Mouse (Mus musculus) frontal cortex, postnatal 14 days (tissue): Measurements from ENCODE around the gene Thada.

Source experiments
- DNase-seq, 2 experiments: peaks; one replicate each; pipeline ENCODE4 v3.0.0; 2022; ENCODE audit warnings: low spot score in 2 of 2

The Thada gene

GRCm38 (mm10) chr17:84186451-84187202 is 279.4 kb downstream of the Thada start:
- no peak for DNase-seq

DNA sequence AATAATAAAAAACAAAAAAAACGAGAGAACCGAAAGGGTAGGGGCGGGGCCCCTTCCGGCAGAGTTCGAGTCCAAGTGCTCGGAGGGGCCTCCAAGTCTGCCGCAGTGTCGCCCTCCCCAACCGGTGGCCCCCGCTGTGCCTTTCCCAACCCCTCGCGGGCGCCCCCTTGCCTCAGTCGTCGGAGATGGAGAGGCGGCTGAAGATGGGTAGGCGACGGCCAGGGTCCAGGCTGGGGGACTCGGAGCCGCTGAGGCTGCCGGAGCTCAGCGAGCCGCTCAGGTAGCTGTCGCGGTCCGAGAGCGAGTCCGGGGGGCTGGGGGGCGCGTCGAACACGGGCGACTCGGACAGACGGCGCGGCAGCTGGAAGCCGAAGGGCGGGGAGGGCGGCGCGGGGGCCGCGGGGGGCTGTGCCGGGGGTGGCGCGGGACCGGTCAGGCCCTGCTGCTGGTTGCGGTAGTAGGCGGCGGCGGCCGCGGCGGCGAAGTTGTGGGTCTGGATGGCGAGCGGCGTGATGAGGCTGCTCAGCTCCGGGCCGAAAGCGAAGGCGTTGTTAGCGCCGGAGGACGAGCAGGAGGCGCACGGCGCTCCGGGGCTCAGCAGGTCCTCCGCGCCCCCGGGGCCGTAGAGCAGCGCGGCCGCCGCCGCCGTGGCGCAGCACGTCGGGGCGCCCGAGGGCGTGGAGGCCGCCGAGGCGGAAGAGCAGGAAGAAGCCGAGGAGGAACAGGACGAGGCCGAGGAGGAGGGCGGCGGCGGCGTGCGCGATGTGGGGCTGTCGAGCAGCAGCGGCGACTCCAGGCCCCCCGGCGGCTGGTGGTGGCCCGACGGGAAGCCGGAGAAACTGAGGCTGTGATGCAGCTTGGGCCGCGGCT is 280.2 kb downstream of the Thada start:
- no peak for DNase-seq

DNA sequence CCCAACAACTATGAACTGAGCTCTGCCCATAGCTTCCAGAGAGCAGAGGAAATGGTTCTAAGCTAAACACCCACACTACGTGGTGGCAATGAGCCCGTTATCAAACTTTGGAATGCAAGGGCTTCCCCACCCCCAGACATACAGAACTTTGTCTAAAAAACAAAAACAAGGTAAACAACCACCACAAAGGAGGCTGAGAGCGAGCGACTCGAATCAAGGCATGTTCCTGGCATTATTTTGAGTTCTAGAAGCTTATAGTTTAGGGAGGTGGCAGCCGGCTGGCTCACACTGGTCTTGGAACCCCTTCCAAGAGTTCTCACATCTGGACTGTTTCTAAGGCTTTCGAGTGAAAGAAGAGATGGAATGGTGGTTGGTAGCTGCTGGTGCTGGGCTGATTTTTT is 281.0 kb downstream of the Thada start:
- no peak for DNase-seq

- peak; percentile 56 to 73 for DNase-seq
Measured at GRCm38 (mm10) chr17:84183291-84183781, 282.7 kb downstream of the Thada start.

- no peak for DNase-seq
Measured at GRCm38 (mm10) chr17:84182311-84183271, 283.4 kb downstream of the Thada start.

DNA sequence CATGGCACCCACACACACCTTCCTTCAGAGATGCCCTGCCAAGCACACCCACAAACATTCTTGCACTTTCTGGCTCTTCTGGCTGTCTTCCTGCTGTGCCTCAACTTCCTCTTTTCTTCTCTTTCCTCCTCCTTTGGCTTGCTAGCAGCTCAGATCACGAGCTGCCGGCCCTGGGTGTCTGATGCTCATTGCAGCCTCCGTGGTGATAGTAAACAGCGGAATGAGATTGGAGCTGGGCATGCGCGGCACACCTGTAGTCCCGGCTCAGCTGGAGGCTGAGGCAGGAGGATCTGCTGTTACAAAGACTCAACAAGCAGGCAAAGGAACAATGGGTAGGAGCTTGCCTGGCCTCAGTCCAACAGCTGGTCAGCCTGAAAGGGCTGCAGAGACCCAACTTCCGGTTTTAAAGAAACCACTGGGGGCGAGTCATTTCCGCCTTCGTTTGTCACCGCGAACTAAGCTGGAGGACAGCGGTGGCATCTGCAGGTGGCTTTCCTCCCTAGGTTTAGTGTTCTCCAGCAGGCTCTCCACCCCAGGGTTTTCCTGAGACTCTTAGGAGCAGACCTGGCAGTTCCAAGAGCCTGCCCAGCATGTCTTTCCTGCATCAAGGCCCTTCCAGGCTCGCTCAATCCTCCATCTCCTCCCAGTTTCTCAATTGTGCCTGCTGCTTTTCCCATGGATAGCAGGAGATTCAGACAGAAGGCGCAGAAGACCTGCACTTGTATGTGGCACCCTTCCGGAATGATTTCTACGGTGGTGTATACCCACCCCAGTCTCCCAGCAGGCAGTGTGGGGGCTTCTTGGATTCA is 284.3 kb downstream of the Thada start:
- no peak for DNase-seq

DNA sequence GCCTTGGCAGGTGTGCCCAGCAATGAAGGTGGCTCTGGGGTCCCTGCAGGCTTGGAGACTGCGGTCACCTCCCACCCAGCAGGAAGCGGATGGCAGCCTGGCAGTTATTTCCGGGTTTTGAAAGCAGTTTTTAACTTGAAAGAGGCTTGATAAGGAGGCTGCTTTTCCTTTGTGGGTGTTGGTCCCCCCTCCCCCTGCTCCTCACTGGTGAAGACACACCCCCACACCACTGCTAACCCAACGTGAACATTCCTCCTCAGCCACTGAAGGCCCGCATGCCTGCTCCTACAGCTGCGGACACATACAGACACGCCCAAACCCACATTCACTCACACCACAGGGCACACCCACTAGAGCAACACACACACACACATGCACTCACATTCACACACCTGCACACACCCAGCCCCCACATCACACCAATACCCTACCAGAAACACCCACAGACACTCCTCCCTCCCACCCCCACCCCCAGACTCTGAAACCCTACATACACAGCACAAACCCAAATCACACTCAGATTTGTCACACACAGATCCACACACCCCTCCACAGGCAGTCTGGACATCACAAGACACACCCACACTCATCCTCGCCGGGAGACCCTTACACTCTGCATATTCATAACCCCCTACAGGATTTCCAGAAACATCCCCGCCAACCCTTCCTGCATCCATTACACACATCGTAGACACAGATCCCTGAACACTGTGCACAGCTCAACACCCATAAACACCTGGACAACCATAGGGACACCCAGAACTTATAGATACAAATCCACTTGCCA is 285.1 kb downstream of the Thada start:
- DNase-seq, result no peak

- DNase-seq, result no peak
Measured at GRCm38 (mm10) chr17:84179973-84180365, 286.0 kb downstream of the Thada start.

DNA sequence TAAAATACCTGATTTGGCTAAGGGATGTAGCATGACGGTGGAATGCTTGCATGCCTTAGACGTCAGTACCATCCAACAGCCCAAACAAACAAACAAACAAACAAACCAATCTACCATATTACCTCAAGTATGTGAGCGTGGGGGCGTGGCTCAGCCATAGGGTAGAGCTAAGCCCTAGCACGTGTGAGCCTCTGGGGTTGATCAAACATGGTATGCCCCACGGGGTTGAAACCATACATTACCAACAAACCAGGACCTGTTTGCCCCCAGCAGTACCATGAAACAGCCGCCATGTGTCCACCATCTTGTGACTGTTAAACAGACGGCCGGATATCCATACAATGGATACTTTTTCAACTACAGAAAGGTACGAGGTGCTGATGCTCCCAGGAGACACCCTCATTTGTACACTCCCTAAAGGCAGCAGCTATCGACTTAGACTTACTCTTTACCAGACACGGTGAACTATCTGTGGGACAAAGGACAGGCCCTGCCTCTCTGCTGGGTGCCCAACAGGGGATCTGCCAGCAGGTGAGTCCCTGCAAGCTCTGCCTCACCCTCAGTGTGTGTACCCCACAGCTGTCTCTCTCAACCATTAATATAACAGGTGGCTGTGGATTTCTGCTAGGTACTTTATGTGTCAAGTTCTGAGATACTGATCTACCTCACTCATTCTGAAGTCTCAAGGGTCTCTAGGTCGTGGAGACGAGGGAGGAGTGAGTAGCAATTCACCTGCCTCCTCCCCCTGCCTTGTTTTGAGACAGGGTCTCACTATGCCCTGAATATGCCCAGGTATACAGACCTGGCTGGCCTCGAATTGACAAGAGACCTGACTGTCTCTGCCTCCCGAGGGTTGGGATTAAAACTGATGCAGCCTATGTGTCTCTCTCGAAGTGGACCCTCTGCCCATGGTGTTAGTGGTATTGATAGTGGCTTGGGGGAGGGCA is 286.7 kb downstream of the Thada start:
- no peak for DNase-seq

GRCm38 (mm10) chr17:84177481-84177880 is 288.5 kb downstream of the Thada start:
- DNase-seq, result no peak

DNA sequence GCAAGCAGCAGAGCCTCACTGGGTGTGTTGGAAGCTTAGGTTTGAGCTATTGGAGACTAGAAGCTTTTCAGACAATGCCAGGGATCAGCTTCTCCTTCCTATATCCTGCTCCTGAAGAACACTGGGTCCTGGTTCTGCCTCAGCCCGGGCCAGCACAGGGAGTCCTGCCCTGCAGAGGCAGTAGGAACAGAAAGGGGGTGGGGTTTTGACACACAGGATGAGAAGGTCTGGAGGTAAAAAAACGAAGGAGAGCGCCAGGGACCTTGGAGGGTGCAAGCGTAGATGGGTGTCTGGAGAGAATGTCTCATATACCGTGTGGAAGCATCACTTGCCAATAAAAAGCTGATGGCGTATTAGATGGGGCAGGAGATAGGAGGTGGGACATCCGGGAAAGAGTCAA is 289.6 kb downstream of the Thada start:
- no peak for DNase-seq

DNA sequence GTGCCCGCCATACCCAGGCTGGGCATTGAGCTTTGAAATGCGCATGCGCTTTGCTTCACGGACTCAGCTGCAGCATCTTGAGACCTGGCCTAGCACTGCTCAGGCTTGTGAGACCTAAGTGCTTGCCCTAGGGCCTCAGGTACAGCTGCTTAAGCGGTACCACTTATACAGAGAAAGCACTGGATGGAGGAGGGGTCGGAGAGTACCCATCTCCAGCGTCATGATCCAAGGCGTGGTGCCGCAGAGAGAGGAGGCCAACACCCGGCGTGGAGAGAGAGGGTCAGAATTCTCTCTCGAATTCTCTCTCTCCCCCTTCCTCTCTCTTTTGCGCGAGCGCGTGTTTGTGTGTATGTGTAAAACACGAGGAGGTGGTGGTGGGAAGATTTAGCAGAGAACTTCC is 290.8 kb downstream of the Thada start:
- no peak for DNase-seq

- no peak for DNase-seq
Measured at GRCm38 (mm10) chr17:84167377-84167776, 298.6 kb downstream of the Thada start.

DNA sequence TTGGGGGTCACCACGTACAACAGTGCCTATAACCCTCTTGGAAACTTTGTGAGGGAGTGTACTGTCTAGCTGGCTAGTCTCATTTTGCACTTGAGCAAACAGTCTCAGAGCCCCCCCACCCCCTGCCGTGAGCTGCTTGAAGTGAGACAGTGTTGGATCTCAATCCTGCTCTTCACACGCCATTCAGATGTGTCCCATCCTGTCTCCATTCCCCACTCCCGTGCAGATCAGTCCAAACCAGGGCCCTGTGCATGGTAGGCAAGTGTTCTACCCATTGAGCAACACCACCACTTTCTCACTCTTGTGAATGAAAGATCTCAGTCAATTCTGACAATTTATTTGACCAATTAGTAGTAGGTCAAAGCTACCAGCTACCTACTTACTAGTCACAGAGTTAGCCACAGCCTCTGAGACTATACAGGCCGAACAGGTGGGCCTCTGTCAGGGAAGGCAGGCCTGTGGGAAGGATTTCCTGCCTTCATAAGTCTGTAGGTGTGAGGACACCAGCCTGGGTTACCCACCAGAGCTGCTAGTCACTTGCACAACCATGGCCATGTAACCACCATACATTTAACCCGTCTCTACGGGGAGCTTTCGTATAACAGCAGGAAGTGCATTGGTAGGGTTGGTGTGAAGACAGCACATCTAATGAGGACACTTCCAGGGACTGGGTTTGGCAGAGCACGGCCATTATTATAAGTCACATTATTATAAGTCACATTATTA is 299.7 kb downstream of the Thada start:
- DNase-seq, result no peak

DNA sequence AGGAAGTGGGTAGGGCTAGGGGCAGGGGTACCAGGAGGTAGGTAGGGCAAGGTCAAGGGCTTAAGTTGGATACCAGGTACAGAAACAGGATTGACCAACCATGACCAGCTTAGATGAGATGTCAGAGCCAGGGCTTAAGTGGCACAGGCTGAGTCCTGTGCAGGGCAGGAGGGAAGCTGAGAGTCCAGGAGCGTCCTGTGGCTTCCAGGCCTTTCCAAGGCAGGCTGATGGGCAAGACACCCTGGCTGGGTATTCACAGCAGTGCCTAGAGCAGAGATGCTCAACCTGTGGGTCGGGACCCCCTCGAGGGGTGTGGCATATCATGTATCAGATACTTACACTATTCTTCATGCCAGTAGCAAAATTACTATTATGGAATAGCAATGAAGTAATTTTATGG is 300.3 kb downstream of the Thada start:
- DNase-seq, result no peak

DNA sequence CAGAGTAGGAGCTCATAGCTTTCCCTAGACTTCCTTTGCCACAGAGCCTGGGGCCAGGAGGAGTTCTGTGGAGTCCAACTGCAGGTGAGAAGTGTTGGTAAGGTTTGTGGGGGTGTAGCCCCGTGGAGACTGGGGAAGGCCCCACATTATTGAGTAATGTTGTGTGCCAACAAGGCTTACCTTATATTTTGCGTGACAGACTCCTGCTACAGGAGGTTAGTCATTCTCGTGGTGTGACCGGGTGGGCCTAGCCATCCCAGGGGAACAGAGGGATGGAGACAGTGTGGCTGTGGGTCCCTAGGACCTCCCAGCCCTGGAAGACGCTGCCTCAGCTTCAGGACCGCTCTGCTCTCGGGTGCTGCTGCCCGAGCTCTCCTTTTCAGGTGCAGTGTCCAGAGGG is 301.9 kb downstream of the Thada start:
- DNase-seq, result no peak

- DNase-seq, result no peak
Measured at GRCm38 (mm10) chr17:84163066-84163785, 302.8 kb downstream of the Thada start.
